20 mouse cellular contexts compared by ENCODE assay signal in genomic region chr3:104677781-104678180, GRCm38 (mm10). TPM values are rescaled to one million over a fixed set of nuclear protein-coding genes. Genes with fewer than 3 reads are reported as not detected.
DNase-seq lines count a peak whose midpoint lies in the region; ATAC-seq lines count a peak whose summit lies in the region.
"Had no signal": no experiment of that assay in that cellular context is flagged by ENCODE, and none has a peak within 500 bp of the region (broad histone marks: within the 10 kb centered on the region; RNA-seq: fewer than 3 reads in every experiment).

No protein-coding gene starts in this region.

- peak; percentile 90 for DNase-seq in kidney, adult 11 months
- DNase-seq in kidney, postnatal 14 days: peak; percentile 86
- no peak for DNase-seq in ovary, postnatal 10 days (ENCODE audit: low spot score)
- DNase-seq in layer of hippocampus, postnatal 36 days: no peak
- DNase-seq: adrenal gland, adult 8-10 months; cerebellum, adult 2 months; heart, postnatal 10 days; layer of hippocampus, adult 9-11 months; left cerebral cortex, postnatal 4 days; lung, postnatal 4 days; midbrain, embryonic 14.5 days; retina, postnatal 1 day had no signal

- H3K27me3 ChIP-seq in kidney, embryonic 14.5 days (ENCODE audit: control insufficient read depth, insufficient read depth, low read length): no peaks in the 10 kb centered on the region
- no peaks in the 10 kb centered on the region for H3K27me3 ChIP-seq in liver, embryonic 16.5 days (ENCODE audit: control insufficient read depth, insufficient read depth, low read depth, low read length)
- H3K27me3 ChIP-seq: limb, embryonic 15.5 days had no signal

- H3K36me3 ChIP-seq in kidney, embryonic 14.5 days (ENCODE audit: control insufficient read depth, insufficient read depth, low read length): no peaks in the 10 kb centered on the region
- H3K36me3 ChIP-seq in liver, embryonic 16.5 days (ENCODE audit: control insufficient read depth, insufficient read depth): no peaks in the 10 kb centered on the region
- H3K36me3 ChIP-seq: limb, embryonic 15.5 days had no signal

- H3K9me3 ChIP-seq in kidney, embryonic 14.5 days (ENCODE audit: control insufficient read depth, low read length): no peaks in the 10 kb centered on the region
- no peaks in the 10 kb centered on the region for H3K9me3 ChIP-seq in liver, embryonic 16.5 days (replicated peaks; ENCODE audit: control insufficient read depth, low read length)
- H3K9me3 ChIP-seq: limb, embryonic 15.5 days had no signal

- no peak overlapping the region for H3K27ac ChIP-seq in kidney, embryonic 14.5 days (ENCODE audit: low read depth, low read length)
- H3K27ac ChIP-seq in brown adipose tissue, adult 24 weeks (replicated peaks; ENCODE audit: low read depth, low read length): 0 out of 2 replicates have a peak overlapping the region, but pooled peaks have one; percentile 19
- H3K27ac ChIP-seq in liver, embryonic 16.5 days (ENCODE audit: low read length): no peak overlapping the region
- H3K27ac ChIP-seq: hindbrain, postnatal 0 days; limb, embryonic 15.5 days had no signal

- H3K4me2 ChIP-seq in kidney, embryonic 14.5 days (replicated peaks; ENCODE audit: low read depth, low read length): no peak overlapping the region
- no peak overlapping the region for H3K4me2 ChIP-seq in liver, embryonic 16.5 days (ENCODE audit: low read depth, low read length)
- H3K4me2 ChIP-seq: heart, embryonic 11.5 days; limb, embryonic 15.5 days had no signal

- H3K9ac ChIP-seq in kidney, embryonic 14.5 days (ENCODE audit: low read depth, low read length): no peak overlapping the region
- H3K9ac ChIP-seq in liver, embryonic 16.5 days (ENCODE audit: low read depth, low read length): no peak overlapping the region
- H3K9ac ChIP-seq: limb, embryonic 15.5 days had no signal

- 90% methylated on average over 2 of the region's 2 CpGs for WGBS in kidney, embryonic 14.5 days
- 82% methylated on average over 2 of the region's 2 CpGs for WGBS in liver, embryonic 16.5 days (ENCODE audit: insufficient replicate concordance)

- no peak overlapping the region for H3K4me3 ChIP-seq in kidney, embryonic 14.5 days (ENCODE audit: low read length)
- H3K4me3 ChIP-seq in brown adipose tissue, adult 24 weeks (ENCODE audit: insufficient read depth, low read depth, low read length): no peak overlapping the region
- H3K4me3 ChIP-seq in liver, embryonic 16.5 days (ENCODE audit: low read depth, low read length): no peak overlapping the region
- H3K4me3 ChIP-seq: limb, embryonic 15.5 days had no signal

- peaks cover 20% of the 10 kb centered on the region for H3K4me1 ChIP-seq in kidney, embryonic 14.5 days (ENCODE audit: control insufficient read depth, insufficient read depth, low read length)
- peaks cover 14% of the 10 kb centered on the region; the same call in 1 of the 2 replicates for H3K4me1 ChIP-seq in brown adipose tissue, adult 24 weeks (ENCODE audit: control insufficient read depth, insufficient read depth, insufficient read length, low read length)
- H3K4me1 ChIP-seq in liver, embryonic 16.5 days (ENCODE audit: control insufficient read depth, low read depth, low read length): peaks cover 25% of the 10 kb centered on the region

- ATAC-seq in kidney, embryonic 14.5 days (ENCODE audit: low FRiP score, low TSS enrichment): no peak
- peak; percentile 36 for ATAC-seq in liver, embryonic 16.5 days (ENCODE audit: low read depth)
- ATAC-seq: CD4-positive, CD25-positive, alpha-beta regulatory T cell, adult 4 months; forebrain, embryonic 14.5 days; hindbrain, postnatal 0 days had no signal

RNA-seq across cellular contexts. Expression of gene Slc16a1, which starts 39.3 kb away (rescaled TPM):
- 34.1 and 55.2 TPM in 2 replicates for polyA plus RNA-seq in kidney, embryonic 14.5 days (2014; fragmentation: Nextera tagmentation; extraction: Ambion mirVana)
- polyA plus RNA-seq in brown adipose tissue, adult 24 weeks (2012; ENCODE audit: insufficient read depth, insufficient read length, missing spikeins): 185 and 208 TPM in 2 replicates
- polyA plus RNA-seq in liver, embryonic 16.5 days (2015; fragmentation: Nextera tagmentation; extraction: Ambion mirVana): 87.4 and 87.5 TPM in 2 replicates
- total RNA-seq in layer of hippocampus, postnatal 36 days (2021): 10 to 100 TPM; 24.1 to 29.1 TPM

Comparison
In these comparisons a context has a peak if more than half of its experiments do, and no peak if none do; other contexts are left out.
1. DNase-seq: peak in kidney, adult 11 months (single experiment) and kidney, postnatal 14 days (single experiment); none in ovary, postnatal 10 days (single experiment) and layer of hippocampus, postnatal 36 days (0 of 2).